Mouse (Mus musculus): ENCODE data around the gene Naip2. TPM values are rescaled to one million over a fixed set of nuclear protein-coding genes. Genes with fewer than 3 reads are reported as not detected.

Naip2 gene
- polyA plus RNA-seq, 1 experiment: 0.24 TPM

- no peak for TF ChIP-seq GATA1 (IDR thresholded peaks at IDR 0.05; ENCODE audit: low read length)
Measured at GRCm38 (mm10) chr13:100107652-100108472, 94.0 kb downstream of the Naip2 start, which contains the start of gene Serf1. Gene Serf1, plus strand, starts transcription at chr13:100108012.

- no peak for TF ChIP-seq GATA1 (IDR thresholded peaks at IDR 0.05; ENCODE audit: low read length)
Measured at GRCm38 (mm10) chr13:100103748-100104254, 98.1 kb downstream of the Naip2 start, which contains the start of gene Bdp1. Gene Bdp1, minus strand, starts transcription at chr13:100104070.

GRCm38 (mm10) chr13:100103052-100103658, 98.7 kb downstream of the Naip2 start:
- no peak for TF ChIP-seq GATA1 (IDR thresholded peaks at IDR 0.05; ENCODE audit: low read length)

- TF ChIP-seq GATA1 (IDR thresholded peaks at IDR 0.05; ENCODE audit: low read length): no peak
Measured at GRCm38 (mm10) chr13:100098808-100099207, 103.1 kb downstream of the Naip2 start.

Other genes starting within 250 kb of the Naip2 start
- gene Mccc2, start 186.5 kb downstream of the Naip2 start, polyA plus RNA-seq (2012): not detected in 2 replicates
- gene Bdp1, start 98.0 kb downstream of the Naip2 start, polyA plus RNA-seq (2012): 6.9 and 7.5 TPM in 2 replicates
- gene Serf1, start 94.1 kb downstream of the Naip2 start, polyA plus RNA-seq (2012): 31.9 and 41.6 TPM in 2 replicates
- 114 and 124 TPM in 2 replicates for gene Smn1, start 77.2 kb downstream of the Naip2 start, polyA plus RNA-seq (2012)
- gene Naip5, start 44.2 kb upstream of the Naip2 start, polyA plus RNA-seq (2012): 0.03 TPM in 1 of 2 replicates, not detected in the other
- 0.04 and 0.10 TPM in 2 replicates for gene Naip6, start 115.6 kb upstream of the Naip2 start, polyA plus RNA-seq (2012)

Data from G1E-ER4 (cell line).